Mouse (Mus musculus): ENCODE data around the gene Brinp2. TPM values are rescaled to one million over a fixed set of nuclear protein-coding genes. Genes with fewer than 3 reads are reported as not detected.

Gene Brinp2
- polyA plus RNA-seq, 1 experiment from 2014 or later: 7.1 TPM

GRCm38 (mm10) chr1:158244016-158244415 is 112.1 kb downstream of the Brinp2 start:
- WGBS: 95% methylated on average over 3 of the region's 3 CpGs
- H3K4me1 ChIP-seq: no peaks in the 10 kb centered on the region
- no peak for ATAC-seq (ENCODE audit: low FRiP score, low read depth)
- H3K9me3 ChIP-seq: no peaks in the 10 kb centered on the region
- H3K4me2 ChIP-seq (replicated peaks): no peak overlapping the region
- no peak overlapping the region for H3K27ac ChIP-seq
- no peaks in the 10 kb centered on the region for H3K27me3 ChIP-seq (replicated peaks)
- H3K36me3 ChIP-seq: no peaks in the 10 kb centered on the region
- no peak overlapping the region for H3K9ac ChIP-seq
- no peak overlapping the region for H3K4me3 ChIP-seq

DNA sequence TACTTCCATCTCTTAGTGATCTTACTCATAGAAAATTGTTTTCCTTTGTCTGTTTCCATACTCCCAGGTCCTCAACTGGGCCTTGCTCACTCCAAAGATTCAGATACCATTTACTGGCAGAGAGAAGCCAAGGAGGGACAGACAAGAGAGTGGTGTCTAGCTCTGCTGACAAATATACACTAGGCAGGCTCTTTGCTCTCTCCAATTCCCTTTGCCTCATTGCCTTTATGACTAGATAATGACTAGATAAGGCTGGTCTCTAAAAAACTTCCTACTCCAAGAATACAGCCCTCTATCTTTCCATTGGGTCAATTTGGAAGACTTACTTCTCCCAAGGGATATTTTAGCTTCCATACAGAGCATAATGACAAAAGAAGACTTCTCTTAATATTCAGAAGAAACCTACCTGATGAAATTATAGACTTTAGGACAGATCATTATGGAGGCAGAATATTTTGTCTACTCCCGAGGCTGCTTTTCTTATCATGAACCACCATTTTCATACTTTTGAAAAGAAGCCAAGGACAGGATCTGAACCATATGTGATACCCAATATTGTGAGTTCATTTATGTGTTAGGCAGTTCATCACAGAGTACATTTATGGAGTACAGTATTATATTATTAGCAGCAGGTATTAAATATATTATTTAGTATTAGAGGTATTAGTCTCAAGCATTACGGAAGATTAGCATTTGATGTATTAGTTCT is 114.1 kb downstream of the Brinp2 start:
- no peak overlapping the region for H3K27ac ChIP-seq
- ATAC-seq (ENCODE audit: low FRiP score, low read depth): no peak
- H3K4me2 ChIP-seq (replicated peaks): no peak overlapping the region
- H3K9ac ChIP-seq: no peak overlapping the region
- H3K27me3 ChIP-seq (replicated peaks): no peaks in the 10 kb centered on the region
- no peaks in the 10 kb centered on the region for H3K36me3 ChIP-seq
- H3K4me1 ChIP-seq: no peaks in the 10 kb centered on the region
- no peaks in the 10 kb centered on the region for H3K9me3 ChIP-seq
- no peak overlapping the region for H3K4me3 ChIP-seq
- WGBS: 92% methylated on average over 2 of the region's 2 CpGs

DNA sequence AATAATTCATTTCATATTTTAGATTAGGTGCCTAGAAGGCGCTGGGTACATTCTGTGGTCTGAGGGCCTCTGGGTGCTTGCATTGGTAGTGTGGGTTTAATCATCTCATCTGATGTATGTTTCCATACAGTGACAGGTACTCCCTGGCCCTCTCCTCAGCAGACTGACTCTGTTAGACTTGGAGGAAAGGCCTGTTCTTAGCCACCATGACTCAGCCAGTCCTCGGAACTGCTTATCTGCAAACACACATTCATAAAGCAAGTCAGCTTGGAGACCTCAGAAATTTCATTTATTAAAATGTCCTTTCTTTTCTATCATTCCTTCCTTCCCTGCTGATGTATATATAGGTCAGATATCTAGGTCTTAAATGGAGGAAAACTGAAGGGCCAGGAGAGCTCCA is 116.3 kb downstream of the Brinp2 start:
- no peaks in the 10 kb centered on the region for H3K9me3 ChIP-seq
- H3K36me3 ChIP-seq: no peaks in the 10 kb centered on the region
- no peaks in the 10 kb centered on the region for H3K4me1 ChIP-seq
- ATAC-seq (ENCODE audit: low FRiP score, low read depth): no peak
- no peaks in the 10 kb centered on the region for H3K27me3 ChIP-seq (replicated peaks)
- no peak overlapping the region for H3K4me2 ChIP-seq (replicated peaks)
- 88% methylated on average over 2 of the region's 2 CpGs for WGBS
- H3K27ac ChIP-seq: no peak overlapping the region
- H3K9ac ChIP-seq: no peak overlapping the region
- no peak overlapping the region for H3K4me3 ChIP-seq

DNA sequence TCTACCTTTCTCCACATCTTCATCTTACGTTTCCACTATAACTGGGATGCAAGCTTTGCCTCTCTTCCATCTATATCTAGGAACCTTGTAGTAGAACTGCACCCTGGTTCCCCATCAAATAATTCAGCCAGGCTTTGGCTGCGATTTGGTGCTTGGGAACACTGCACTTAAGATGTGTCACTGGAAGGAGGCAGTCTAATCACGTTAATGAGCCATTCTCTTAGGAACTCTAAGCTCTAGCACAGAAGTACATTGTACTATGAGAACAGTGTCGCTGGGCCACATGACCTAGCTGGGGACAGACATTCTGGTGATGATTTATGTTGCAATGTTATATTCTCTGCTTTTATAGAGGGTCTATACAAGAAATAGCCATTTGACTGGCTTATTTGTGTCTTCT is 117.4 kb downstream of the Brinp2 start:
- H3K4me3 ChIP-seq: no peak overlapping the region
- H3K9me3 ChIP-seq: no peaks in the 10 kb centered on the region
- H3K4me2 ChIP-seq (replicated peaks): no peak overlapping the region
- no peaks in the 10 kb centered on the region for H3K4me1 ChIP-seq
- WGBS: 50% methylated on average over 4 of the region's 4 CpGs
- H3K36me3 ChIP-seq: no peaks in the 10 kb centered on the region
- no peak overlapping the region for H3K9ac ChIP-seq
- no peaks in the 10 kb centered on the region for H3K27me3 ChIP-seq (replicated peaks)
- H3K27ac ChIP-seq: no peak overlapping the region
- ATAC-seq (ENCODE audit: low FRiP score, low read depth): no peak

GRCm38 (mm10) chr1:158228687-158229224 is 127.4 kb downstream of the Brinp2 start:
- ATAC-seq (ENCODE audit: low FRiP score, low read depth): no peak
- H3K27ac ChIP-seq: no peak overlapping the region

DNA sequence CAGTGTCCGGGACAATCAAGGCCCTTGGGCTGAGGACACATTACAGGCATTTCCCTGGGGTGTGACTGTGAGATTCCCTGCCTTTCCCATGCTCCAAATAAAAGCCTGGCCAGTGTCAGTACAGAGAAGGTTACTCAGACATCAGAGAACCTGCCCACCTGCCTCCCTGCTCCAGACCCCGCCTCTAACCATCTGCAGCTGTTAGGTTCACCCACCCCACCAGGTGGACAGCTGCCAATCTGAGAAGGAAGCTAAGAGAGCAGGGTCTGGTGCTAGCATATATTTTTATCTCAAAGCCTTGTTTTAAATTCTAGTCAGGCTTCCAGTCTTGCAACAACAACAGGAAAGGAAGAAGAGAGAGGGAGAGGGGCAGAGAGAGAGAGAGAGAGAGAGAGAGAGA is 128.9 kb downstream of the Brinp2 start:
- no peaks in the 10 kb centered on the region for H3K9me3 ChIP-seq
- no peak overlapping the region for H3K4me3 ChIP-seq
- no peak overlapping the region for H3K4me2 ChIP-seq (replicated peaks)
- no peak overlapping the region for H3K9ac ChIP-seq
- 0 out of 2 replicates have a peak, but pooled peaks have one; percentile 17 for ATAC-seq (ENCODE audit: low FRiP score, low read depth)
- no peaks in the 10 kb centered on the region for H3K4me1 ChIP-seq
- WGBS: 82% methylated on average over 2 of the region's 2 CpGs
- no peaks in the 10 kb centered on the region for H3K36me3 ChIP-seq
- H3K27ac ChIP-seq: no peak overlapping the region
- H3K27me3 ChIP-seq (replicated peaks): no peaks in the 10 kb centered on the region

More at GRCm38 (mm10) chr1:158228687-158229224, 127.4 kb downstream of the Brinp2 start:
- no peak overlapping the region for H3K4me3 ChIP-seq
- no peak overlapping the region for H3K9ac ChIP-seq
- H3K27me3 ChIP-seq (replicated peaks): no peaks in the 10 kb centered on the region
- WGBS: 91% methylated on average over 9 of the region's 9 CpGs
- no peaks in the 10 kb centered on the region for H3K4me1 ChIP-seq
- H3K4me2 ChIP-seq (replicated peaks): no peak overlapping the region
- H3K9me3 ChIP-seq: no peaks in the 10 kb centered on the region
- no peaks in the 10 kb centered on the region for H3K36me3 ChIP-seq

DNA sequence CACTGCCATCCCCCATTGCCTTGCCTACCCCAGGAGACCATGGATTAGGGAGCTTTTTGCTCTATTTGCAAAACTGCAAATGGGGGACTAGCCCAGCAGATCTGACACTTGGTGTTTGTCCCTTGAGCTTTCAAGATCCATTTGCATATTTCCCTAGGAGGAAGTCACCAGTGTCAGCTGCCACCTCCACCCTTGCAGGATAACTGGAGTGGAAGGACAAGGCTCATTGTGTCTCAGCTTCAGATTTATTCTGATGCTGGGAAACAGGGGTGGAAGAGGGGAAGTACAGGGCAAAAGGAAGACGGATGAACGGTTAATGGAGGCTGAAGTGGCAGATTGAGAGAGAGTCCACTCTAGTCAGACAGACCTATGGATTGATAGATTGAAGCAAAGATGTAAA is 129.4 kb downstream of the Brinp2 start:
- WGBS: 36% methylated on average over 2 of the region's 2 CpGs
- no peaks in the 10 kb centered on the region for H3K4me1 ChIP-seq
- no peaks in the 10 kb centered on the region for H3K27me3 ChIP-seq (replicated peaks)
- H3K27ac ChIP-seq: no peak overlapping the region
- H3K4me3 ChIP-seq: no peak overlapping the region
- H3K9me3 ChIP-seq: no peaks in the 10 kb centered on the region
- ATAC-seq (ENCODE audit: low FRiP score, low read depth): no peak
- no peak overlapping the region for H3K4me2 ChIP-seq (replicated peaks)
- H3K36me3 ChIP-seq: no peaks in the 10 kb centered on the region
- H3K9ac ChIP-seq: no peak overlapping the region

GRCm38 (mm10) chr1:158221048-158221447 is 135.1 kb downstream of the Brinp2 start:
- Histone ChIP-seq H3K9me3 (no peaks in the 10 kb centered on the region), H3K27ac (no peak overlapping the region), H3K4me1 (peaks cover 3% of the 10 kb centered on the region; the same call in 1 of the 2 replicates), H3K4me2 (replicated peaks) (no peak overlapping the region), H3K4me3 (no peak overlapping the region), H3K36me3 (no peaks in the 10 kb centered on the region), H3K27me3 (replicated peaks) (no peaks in the 10 kb centered on the region), H3K9ac (no peak overlapping the region)
- no peak for ATAC-seq (ENCODE audit: low FRiP score, low read depth)
- 51% methylated on average over 4 of the region's 4 CpGs for whole genome bisulfite sequencing

DNA sequence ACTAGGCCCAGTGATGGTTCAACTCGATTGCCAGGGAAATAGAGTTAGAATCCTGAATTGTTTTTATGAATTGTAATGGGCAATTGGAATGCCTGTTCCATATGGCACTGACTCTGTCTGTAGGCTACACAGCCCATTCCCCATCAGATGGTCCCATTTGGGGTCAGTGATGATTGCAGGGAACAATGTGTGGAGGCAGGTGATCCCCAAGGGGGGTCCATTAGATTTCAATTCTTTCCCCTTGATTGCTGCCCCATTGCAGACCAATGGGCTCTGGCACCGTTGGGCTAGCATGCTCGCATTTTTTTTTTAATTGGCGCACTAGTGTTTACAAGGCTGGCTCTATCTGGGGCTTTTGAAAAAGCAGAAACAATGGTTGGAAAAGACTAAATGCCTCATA is 136.0 kb downstream of the Brinp2 start:
- no peak overlapping the region for H3K27ac ChIP-seq
- H3K9me3 ChIP-seq: no peaks in the 10 kb centered on the region
- WGBS: 61% methylated on average over 4 of the region's 4 CpGs
- no peak overlapping the region for H3K4me2 ChIP-seq (replicated peaks)
- H3K9ac ChIP-seq: no peak overlapping the region
- ATAC-seq (ENCODE audit: low FRiP score, low read depth): no peak
- H3K4me1 ChIP-seq: peaks cover 3% of the 10 kb centered on the region; the same call in 1 of the 2 replicates
- H3K4me3 ChIP-seq: no peak overlapping the region
- no peaks in the 10 kb centered on the region for H3K36me3 ChIP-seq
- no peaks in the 10 kb centered on the region for H3K27me3 ChIP-seq (replicated peaks)

- Histone ChIP-seq H3K4me1 (peaks cover 3% of the 10 kb centered on the region; the same call in 1 of the 2 replicates), H3K9ac (no peak overlapping the region)
- 62% methylated on average over 1 of the region's 1 CpGs for WGBS
Measured at GRCm38 (mm10) chr1:158218750-158219149, 137.4 kb downstream of the Brinp2 start.

DNA sequence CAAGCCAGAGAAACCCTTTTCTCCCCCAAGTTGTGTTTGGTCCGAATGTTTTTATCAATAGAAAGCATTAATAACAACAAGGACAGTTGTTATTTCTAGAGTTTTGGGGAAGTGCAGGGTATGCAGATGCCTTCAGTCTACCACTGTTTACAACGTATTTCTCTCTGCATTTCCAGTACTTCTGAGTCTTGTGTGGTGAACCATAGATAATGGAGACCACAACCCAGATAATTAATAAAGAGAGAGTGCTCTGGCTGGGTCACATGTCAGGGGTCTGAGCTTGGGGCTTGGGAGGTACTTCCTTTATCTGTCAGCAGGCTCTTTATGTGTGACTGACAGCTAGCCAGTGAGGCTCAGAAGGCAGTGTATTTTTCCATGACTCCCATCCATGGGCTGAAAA is 137.8 kb downstream of the Brinp2 start:
- no peak overlapping the region for H3K4me2 ChIP-seq (replicated peaks)
- H3K9ac ChIP-seq: no peak overlapping the region
- H3K27ac ChIP-seq: no peak overlapping the region
- H3K9me3 ChIP-seq: no peaks in the 10 kb centered on the region
- H3K36me3 ChIP-seq: no peaks in the 10 kb centered on the region
- peaks cover 3% of the 10 kb centered on the region; the same call in 1 of the 2 replicates for H3K4me1 ChIP-seq
- H3K27me3 ChIP-seq (replicated peaks): no peaks in the 10 kb centered on the region
- H3K4me3 ChIP-seq: no peak overlapping the region
- WGBS: 69% methylated on average over 2 of the region's 2 CpGs
- no peak for ATAC-seq (ENCODE audit: low FRiP score, low read depth)

More at GRCm38 (mm10) chr1:158218750-158219149, 137.4 kb downstream of the Brinp2 start:
- Histone ChIP-seq H3K27ac (no peak overlapping the region), H3K4me2 (replicated peaks) (no peak overlapping the region), H3K4me3 (no peak overlapping the region), H3K27me3 (replicated peaks) (no peaks in the 10 kb centered on the region), H3K36me3 (no peaks in the 10 kb centered on the region), H3K9me3 (no peaks in the 10 kb centered on the region)
- no peak for ATAC-seq (ENCODE audit: low FRiP score, low read depth)

GRCm38 (mm10) chr1:158215581-158215980 is 140.5 kb downstream of the Brinp2 start:
- ATAC-seq (ENCODE audit: low FRiP score, low read depth): no peak
- H3K9ac ChIP-seq: no peak overlapping the region
- H3K9me3 ChIP-seq: no peaks in the 10 kb centered on the region
- no peaks in the 10 kb centered on the region for H3K36me3 ChIP-seq
- no peak overlapping the region for H3K27ac ChIP-seq
- H3K4me3 ChIP-seq: no peak overlapping the region
- H3K4me2 ChIP-seq (replicated peaks): no peak overlapping the region
- no peaks in the 10 kb centered on the region for H3K27me3 ChIP-seq (replicated peaks)
- H3K4me1 ChIP-seq: no peaks in the 10 kb centered on the region; the same call in 1 of the 2 replicates
- 59% methylated on average over 9 of the region's 9 CpGs for WGBS

DNA sequence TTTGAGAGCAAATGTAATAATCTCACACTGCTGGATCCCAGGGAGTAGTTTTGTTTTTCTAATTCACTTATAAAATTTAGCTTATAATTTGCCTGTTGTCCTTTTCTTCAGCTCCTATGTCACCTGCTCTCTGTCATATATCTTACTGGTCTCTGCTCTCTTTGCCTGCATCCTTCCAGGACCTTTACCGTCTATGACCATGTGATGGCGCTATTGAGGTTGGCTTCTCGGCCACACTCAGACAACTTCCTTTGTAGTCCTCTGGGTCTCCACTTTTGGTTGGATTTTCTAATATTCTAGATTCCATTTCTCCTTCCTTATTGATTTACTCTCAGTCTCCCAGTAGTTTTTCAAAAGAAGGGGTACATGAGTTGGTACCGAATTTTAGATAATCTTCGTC is 141.4 kb downstream of the Brinp2 start:
- Histone ChIP-seq H3K27ac (no peak overlapping the region), H3K4me1 (no peaks in the 10 kb centered on the region), H3K9me3 (no peaks in the 10 kb centered on the region), H3K9ac (no peak overlapping the region), H3K27me3 (replicated peaks) (no peaks in the 10 kb centered on the region), H3K4me3 (no peak overlapping the region), H3K4me2 (replicated peaks) (no peak overlapping the region), H3K36me3 (no peaks in the 10 kb centered on the region)
- WGBS: 56% methylated on average over 5 of the region's 5 CpGs
- ATAC-seq (ENCODE audit: low FRiP score, low read depth): no peak

Measured in neural tube, embryonic 12.5 days (tissue).